ENCODE assay signal across 8 mouse cellular contexts in the genomic region with DNA sequence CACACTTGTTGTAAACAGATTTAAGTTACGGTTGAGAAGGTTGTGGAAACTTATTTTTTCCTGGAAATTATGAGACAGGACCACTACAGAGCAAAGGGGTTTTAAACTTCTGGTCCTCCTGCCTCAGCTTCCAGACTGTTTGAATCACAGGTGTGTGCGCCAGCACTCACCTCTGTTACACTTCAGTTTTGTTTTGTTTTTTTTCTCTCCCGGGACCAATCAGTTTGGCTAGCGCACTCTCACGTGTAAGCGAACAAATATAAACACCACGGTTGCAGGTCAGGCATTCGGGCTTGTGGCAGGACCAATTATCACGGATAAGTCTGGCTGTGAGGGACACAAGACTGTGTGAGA. TPM values are rescaled to one million over a fixed set of nuclear protein-coding genes. Genes with fewer than 3 reads are reported as not detected.
DNase-seq lines count a peak whose midpoint lies in the region; ATAC-seq and TF ChIP-seq lines count a peak whose summit lies in the region.

No protein-coding gene starts in this region.

- peak overlapping the region; percentile 62 for H3K4me2 ChIP-seq in neural tube, embryonic 11.5 days (ENCODE audit: low read depth)
- H3K4me2 ChIP-seq in limb, embryonic 14.5 days (replicated peaks; ENCODE audit: low read depth, low read length, severe bottlenecking), result peak overlapping the region; percentile 85
- H3K4me2 ChIP-seq in stomach, embryonic 14.5 days (replicated peaks; ENCODE audit: low read depth, low read length), result peak overlapping the region; percentile 49

- no peaks in the 10 kb centered on the region for H3K27me3 ChIP-seq in neural tube, embryonic 11.5 days (ENCODE audit: control insufficient read depth, insufficient read depth, low read length)
- no peaks in the 10 kb centered on the region for H3K27me3 ChIP-seq in limb, embryonic 14.5 days (ENCODE audit: control insufficient read depth, insufficient read depth, low read length)
- H3K27me3 ChIP-seq in stomach, embryonic 14.5 days (ENCODE audit: control insufficient read depth, insufficient read depth, low read length), result no peaks in the 10 kb centered on the region

- 5% methylated on average over 9 of the region's 9 CpGs for WGBS in neural tube, embryonic 11.5 days
- 2% methylated on average over 9 of the region's 9 CpGs for WGBS in limb, embryonic 14.5 days
- under 1% methylated on average over 9 of the region's 9 CpGs for WGBS in stomach, embryonic 14.5 days

- H3K4me1 ChIP-seq in neural tube, embryonic 11.5 days (ENCODE audit: control insufficient read depth, insufficient read depth, low read length), result no peaks in the 10 kb centered on the region
- peaks cover 7% of the 10 kb centered on the region for H3K4me1 ChIP-seq in limb, embryonic 14.5 days (ENCODE audit: control insufficient read depth, insufficient read depth, low read length)
- H3K4me1 ChIP-seq in stomach, embryonic 14.5 days (ENCODE audit: control insufficient read depth, insufficient read depth, low read length), result 0 out of 2 replicates have a peak, but pooled peaks cover 6% of the 10 kb centered on the region

- H3K36me3 ChIP-seq in neural tube, embryonic 11.5 days (ENCODE audit: control insufficient read depth, insufficient read depth, low read length), result no peaks in the 10 kb centered on the region
- peaks cover under 1% of the 10 kb centered on the region; the same call in 1 of the 2 replicates for H3K36me3 ChIP-seq in limb, embryonic 14.5 days (ENCODE audit: control insufficient read depth, insufficient read depth, low read length)
- H3K36me3 ChIP-seq in stomach, embryonic 14.5 days (ENCODE audit: control insufficient read depth, insufficient read depth, low read length), result no peaks in the 10 kb centered on the region

- DNase-seq in neural tube, embryonic 11.5 days (ENCODE audit: low spot score), result no peak
- DNase-seq in neural tube, embryonic 10.5 days (ENCODE audit: extremely low spot score, low spot score), result no peak
- DNase-seq in limb, embryonic 14.5 days (ENCODE audit: low spot score), result no peak
- DNase-seq in embryo, embryonic 11 days, result no peak
- no peak for DNase-seq in frontal cortex, postnatal 36 days (ENCODE audit: low spot score in 2 of 2)
- no peak for DNase-seq in spleen, postnatal 4 days (ENCODE audit: low spot score in 2 of 2)

- ATAC-seq in neural tube, embryonic 11.5 days (ENCODE audit: insufficient read depth, low FRiP score, low TSS enrichment), result 0 out of 2 replicates have a peak, but pooled peaks have one; percentile 0
- ATAC-seq in erythroid progenitor cell, adult 5-6 weeks (replicated peaks; ENCODE audit: low FRiP score, poor library complexity, severe bottlenecking), result peak; percentile 45
- ATAC-seq in limb, embryonic 14.5 days (ENCODE audit: low FRiP score, low read depth), result no peak
- ATAC-seq in stomach, embryonic 14.5 days (ENCODE audit: insufficient number of reproducible peaks, insufficient read depth, low FRiP score, low read depth), result no peak

- peak overlapping the region; percentile 64 for H3K9ac ChIP-seq in neural tube, embryonic 11.5 days (ENCODE audit: low read length)
- H3K9ac ChIP-seq in limb, embryonic 14.5 days (ENCODE audit: low read depth, low read length, severe bottlenecking), result peak overlapping the region; percentile 83
- peak overlapping the region; percentile 41 for H3K9ac ChIP-seq in stomach, embryonic 14.5 days (replicated peaks; ENCODE audit: low read depth, low read length)

- TF ChIP-seq POLR2A in limb, embryonic 14.5 days (IDR thresholded peaks at IDR 0.05; ENCODE audit: borderline replicate concordance, extremely low read depth, insufficient read depth, insufficient read length), result no peak

- peak overlapping the region; percentile 95 for H3K4me3 ChIP-seq in neural tube, embryonic 11.5 days (ENCODE audit: low read depth, low read length)
- peak overlapping the region; percentile 94 for H3K4me3 ChIP-seq in limb, embryonic 14.5 days (replicated peaks; ENCODE audit: low read length)
- peak overlapping the region; percentile 97 for H3K4me3 ChIP-seq in stomach, embryonic 14.5 days (ENCODE audit: low read depth, low read length)

- peak overlapping the region; percentile 49; the same call in 1 of the 2 replicates for H3K27ac ChIP-seq in neural tube, embryonic 11.5 days (ENCODE audit: low read depth, low read length)
- peak overlapping the region; percentile 72; the same call in 1 of the 2 replicates for H3K27ac ChIP-seq in limb, embryonic 14.5 days (replicated peaks; ENCODE audit: low read depth, low read length)
- peak overlapping the region; percentile 95; the same call in 1 of the 2 replicates for H3K27ac ChIP-seq in stomach, embryonic 14.5 days (ENCODE audit: low read length)

- no peaks in the 10 kb centered on the region for H3K9me3 ChIP-seq in neural tube, embryonic 11.5 days (ENCODE audit: control insufficient read depth, low read length)
- no peaks in the 10 kb centered on the region for H3K9me3 ChIP-seq in limb, embryonic 14.5 days (ENCODE audit: control insufficient read depth, low read length)
- H3K9me3 ChIP-seq in stomach, embryonic 14.5 days (ENCODE audit: control insufficient read depth, low read depth, low read length), result no peaks in the 10 kb centered on the region

RNA-seq across cellular contexts. Expression of a gene that starts 0.7 kb away (rescaled TPM):
- 30.6 and 31.6 TPM in 2 replicates for polyA plus RNA-seq in neural tube, embryonic 11.5 days (2014; fragmentation: Nextera tagmentation; extraction: Ambion mirVana)
- total RNA-seq in erythroid progenitor cell, adult 5-6 weeks (2015; ENCODE audit: low replicate concordance), result 34.6 and 54.9 TPM in 2 replicates
- 22.3 and 28.8 TPM in 2 replicates for total RNA-seq in erythroid progenitor cell, adult 5-6 weeks (2017; ENCODE audit: low replicate concordance)
- polyA plus RNA-seq in limb, embryonic 14.5 days (2012; rRNA removed), result 29.1 and 29.8 TPM in 2 replicates
- 28.1 and 28.8 TPM in 2 replicates for polyA plus RNA-seq in limb, embryonic 14.5 days (2014; fragmentation: Nextera tagmentation; extraction: Ambion mirVana)
- polyA plus RNA-seq in stomach, embryonic 14.5 days (2014; fragmentation: Nextera tagmentation; extraction: Ambion mirVana), result 38.7 and 41.2 TPM in 2 replicates

Comparison
In these comparisons a context has a peak if more than half of its experiments do, and no peak if none do; other contexts are left out.
1. ATAC-seq: peak in neural tube, embryonic 11.5 days (single experiment) and erythroid progenitor cell, adult 5-6 weeks (single experiment); none in limb, embryonic 14.5 days (single experiment) and stomach, embryonic 14.5 days (single experiment).
2. Peak in every context shown above with its lines, with median percentiles within 50 percentile points of each other: H3K27ac ChIP-seq, H3K4me2 ChIP-seq, H3K4me3 ChIP-seq and H3K9ac ChIP-seq.